Mouse (Mus musculus) heart, adult 2 months (tissue): ENCODE measurements at regions not wholly inside any gene's neighbourhood (a gene's known extent, or its start where the extent isn't known, plus 50 kb on each side); places are given as distances from the start of the nearest gene placed in this dataset.

Source experiments
- CTCF ChIP-seq: fragments of 200-600 bp; IDR thresholded peaks from 2 replicates; pipeline ENCODE4 v1.8.1; 2022; ENCODE audit warnings: antibody characterized with exemption, mild to moderate bottlenecking, moderate library complexity
- EP300 ChIP-seq: fragments of 200-500 bp; IDR thresholded peaks from 2 replicates; pipeline ENCODE4 v1.6.1; 2011; ENCODE audit warnings: low read depth, low read length, control low read depth; ENCODE audit not compliant: insufficient read depth
- POLR2A ChIP-seq: fragments of 200-500 bp; IDR thresholded peaks from 2 replicates; pipeline ENCODE4 v1.6.1; 2011; ENCODE audit warnings: mild to moderate bottlenecking, low read depth, low read length, control low read depth; ENCODE audit not compliant: insufficient read depth

DNA sequence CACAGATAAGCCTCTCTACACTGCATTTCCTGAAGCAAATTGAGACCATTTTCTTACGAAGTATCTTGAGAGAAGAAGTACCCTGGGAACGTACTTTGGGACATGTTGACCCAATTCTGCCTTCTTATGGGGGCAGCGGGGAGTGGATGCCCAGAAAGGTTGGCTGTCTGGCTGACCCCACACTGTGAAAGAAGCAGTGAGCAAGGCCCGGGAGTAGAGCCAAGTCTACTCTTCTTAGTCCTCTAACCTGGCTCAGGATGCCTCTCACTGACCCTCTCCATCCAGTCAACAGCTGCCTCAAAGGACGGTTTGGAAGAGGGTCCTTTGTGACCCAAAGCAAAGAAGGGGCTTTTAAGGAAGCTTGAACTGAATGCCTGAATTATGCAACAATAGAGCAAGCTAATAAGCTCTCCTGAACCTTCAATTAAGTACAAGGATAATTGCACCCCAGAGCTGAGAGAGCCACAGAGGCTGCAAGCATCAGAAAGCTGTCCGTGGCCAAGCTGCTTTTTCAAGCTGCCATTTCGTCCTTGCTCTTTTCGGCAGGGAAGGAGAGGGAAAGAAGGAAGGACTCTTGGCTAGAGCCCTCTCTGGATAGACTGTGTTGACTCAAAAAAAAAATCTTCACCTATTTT is 70.3 kb downstream of the Pctp start:
- no peak for TF ChIP-seq POLR2A
- no peak for TF ChIP-seq CTCF
- no peak for TF ChIP-seq EP300
